Mouse (Mus musculus) thymus, adult 2 months (tissue): ENCODE measurements at regions not wholly inside any gene's neighbourhood (a gene's known extent, or its start where the extent isn't known, plus 50 kb on each side); places are given as distances from the start of the nearest gene placed in this dataset.

Experiments used
- CTCF ChIP-seq: fragments of 200-500 bp; IDR thresholded peaks from 2 replicates; pipeline ENCODE4 v1.5.1; 2012; ENCODE audit warnings: mild to moderate bottlenecking, control low read depth, low read length, moderate library complexity, borderline replicate concordance; ENCODE audit not compliant: control insufficient read depth, poor library complexity, insufficient read depth; ENCODE audit errors: extremely low read depth
- POLR2A ChIP-seq: fragments of 200-500 bp; IDR thresholded peaks from 2 replicates; pipeline ENCODE4 v1.6.1; 2012; ENCODE audit warnings: mild to moderate bottlenecking, low read length, control low read depth, moderate library complexity; ENCODE audit not compliant: control insufficient read depth, poor library complexity, insufficient read depth; ENCODE audit errors: extremely low read depth

- TF ChIP-seq POLR2A = no peak
- TF ChIP-seq CTCF = no peak
Measured at GRCm38 (mm10) chr15:11774717-11775116, 132.4 kb downstream of the Npr3 start.
